Mouse (Mus musculus): ENCODE data around the gene Fam3b. TPM values are rescaled to one million over a fixed set of nuclear protein-coding genes. Genes with fewer than 3 reads are reported as not detected.

The Fam3b gene
- total RNA-seq, 1 experiment from 2014 or later, result not detected

DNA sequence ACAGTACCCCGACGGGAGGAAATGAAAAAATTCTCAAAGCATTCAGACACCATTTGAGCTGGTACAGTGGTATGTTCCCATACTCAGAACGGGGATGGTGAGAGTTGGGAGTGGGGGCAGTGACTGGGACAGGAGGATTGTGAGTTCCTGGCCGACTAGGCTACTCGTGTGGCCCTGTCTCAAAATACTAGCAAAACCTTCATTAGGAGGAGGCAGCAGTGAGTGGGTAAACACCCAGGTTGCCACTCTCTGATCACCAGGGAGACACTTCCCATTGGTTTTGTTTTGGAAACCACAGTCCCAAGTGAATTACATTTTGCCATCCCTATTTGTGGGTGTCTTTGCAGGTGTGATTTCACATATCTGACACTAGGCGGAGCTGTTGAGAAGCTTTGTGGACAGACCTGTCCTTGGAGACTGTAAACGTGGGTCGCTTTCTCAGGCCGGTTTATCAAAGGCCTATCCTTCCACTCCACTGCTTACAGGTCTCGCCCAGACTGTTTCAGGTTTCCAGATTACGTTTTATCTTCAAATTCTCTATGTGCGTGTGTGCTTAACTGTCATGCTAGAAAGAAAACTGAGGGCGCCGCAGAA, 70.8 kb downstream of the Fam3b start:
- ATAC-seq (replicated peaks in 1 of 2; ENCODE audit: insufficient read depth in 1 of 2, low FRiP score in 2 of 2, low TSS enrichment in 1 of 2, low read depth in 1 of 2, poor library complexity in 2 of 2, severe bottlenecking in 2 of 2), result peak; percentile 80 to 82

- no peak for ATAC-seq (replicated peaks in 1 of 2; ENCODE audit: insufficient read depth in 1 of 2, low FRiP score in 2 of 2, low TSS enrichment in 1 of 2, low read depth in 1 of 2, poor library complexity in 2 of 2, severe bottlenecking in 2 of 2)
Measured at GRCm38 (mm10) chr16:97441967-97442366, 72.6 kb downstream of the Fam3b start.

- ATAC-seq (replicated peaks in 1 of 2; ENCODE audit: insufficient read depth in 1 of 2, low FRiP score in 2 of 2, low TSS enrichment in 1 of 2, low read depth in 1 of 2, poor library complexity in 2 of 2, severe bottlenecking in 2 of 2), result no peak
Measured at GRCm38 (mm10) chr16:97438191-97438590, 76.4 kb downstream of the Fam3b start.

DNA sequence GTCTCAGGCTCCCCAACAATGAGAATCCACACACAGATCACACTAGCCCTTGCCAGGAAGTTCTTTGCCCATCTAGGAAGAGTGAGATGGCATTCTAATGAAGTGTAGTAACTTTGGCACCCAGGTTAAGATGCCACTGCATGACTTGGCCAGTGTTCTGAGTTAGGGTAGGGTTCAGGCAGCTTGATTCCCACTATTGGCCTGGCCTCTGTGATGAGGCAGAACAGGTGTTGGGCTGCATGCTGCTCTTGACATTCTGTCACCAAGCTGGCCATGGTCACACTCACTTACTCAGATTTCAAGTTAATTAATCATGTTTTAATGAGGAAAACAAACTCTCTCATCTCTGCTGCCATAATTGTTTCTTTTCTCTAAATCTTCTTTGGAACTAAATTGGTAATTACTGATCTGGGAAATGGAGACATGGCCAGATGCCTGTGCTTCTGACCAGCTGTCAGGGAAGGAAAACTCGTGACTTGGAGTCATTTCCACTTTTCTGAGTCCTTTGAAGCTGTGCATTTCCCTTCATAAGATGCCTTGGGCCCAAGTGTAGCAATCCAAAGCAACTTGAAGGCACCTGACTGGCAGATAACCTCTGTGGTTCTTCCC, 77.1 kb downstream of the Fam3b start:
- no peak for ATAC-seq (replicated peaks in 1 of 2; ENCODE audit: insufficient read depth in 1 of 2, low FRiP score in 2 of 2, low TSS enrichment in 1 of 2, low read depth in 1 of 2, poor library complexity in 2 of 2, severe bottlenecking in 2 of 2)

DNA sequence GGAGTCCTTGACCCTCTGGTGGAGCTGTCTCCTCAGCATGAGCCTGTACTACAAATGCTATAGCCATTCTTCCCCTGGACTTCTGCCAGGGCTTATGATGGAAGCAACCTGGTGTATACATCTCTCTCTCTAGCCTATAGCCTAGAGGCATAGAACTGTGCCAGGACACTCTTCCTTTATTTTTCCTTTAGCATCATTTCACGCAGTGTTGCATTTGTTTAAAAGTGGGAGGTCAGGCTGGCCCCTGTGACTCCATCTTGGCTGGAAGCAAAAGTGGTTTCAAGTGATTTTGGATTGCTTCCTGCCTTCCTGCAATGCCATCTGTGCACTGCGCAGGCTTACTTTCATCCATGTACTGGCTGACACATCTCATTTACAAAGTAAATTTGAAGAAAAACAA, 80.4 kb downstream of the Fam3b start:
- no peak for ATAC-seq (replicated peaks in 1 of 2; ENCODE audit: insufficient read depth in 1 of 2, low FRiP score in 2 of 2, low TSS enrichment in 1 of 2, low read depth in 1 of 2, poor library complexity in 2 of 2, severe bottlenecking in 2 of 2)

GRCm38 (mm10) chr16:97431328-97431727, 83.3 kb downstream of the Fam3b start:
- peak in 1 of 2 experiments; percentile 42; a peak in 2 of 4 replicates for ATAC-seq (replicated peaks in 1 of 2; ENCODE audit: insufficient read depth in 1 of 2, low FRiP score in 2 of 2, low TSS enrichment in 1 of 2, low read depth in 1 of 2, poor library complexity in 2 of 2, severe bottlenecking in 2 of 2)

- no peak for ATAC-seq (replicated peaks in 1 of 2; ENCODE audit: insufficient read depth in 1 of 2, low FRiP score in 2 of 2, low TSS enrichment in 1 of 2, low read depth in 1 of 2, poor library complexity in 2 of 2, severe bottlenecking in 2 of 2)
Measured at GRCm38 (mm10) chr16:97430091-97430490, 84.5 kb downstream of the Fam3b start.

GRCm38 (mm10) chr16:97428026-97428425, 86.6 kb downstream of the Fam3b start:
- no peak for ATAC-seq (replicated peaks in 1 of 2; ENCODE audit: insufficient read depth in 1 of 2, low FRiP score in 2 of 2, low TSS enrichment in 1 of 2, low read depth in 1 of 2, poor library complexity in 2 of 2, severe bottlenecking in 2 of 2)

DNA sequence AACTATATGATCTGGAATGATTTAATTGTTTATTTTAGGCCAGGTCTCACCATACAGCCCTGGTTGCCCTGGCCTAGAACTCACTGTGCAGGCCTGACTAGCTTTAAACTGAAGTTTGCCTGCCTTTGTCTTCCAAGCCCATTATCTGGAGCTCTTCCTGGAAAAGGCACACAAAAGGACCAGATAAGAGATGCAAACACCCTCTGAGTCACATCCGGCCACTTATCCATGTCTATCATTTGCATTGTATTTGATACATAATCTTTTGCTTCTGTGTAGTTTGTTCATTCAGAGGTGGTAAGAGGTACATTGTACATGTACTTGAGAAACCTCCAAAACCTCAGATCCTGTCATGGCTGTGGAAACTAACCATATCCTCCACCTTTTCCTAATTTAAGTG, 91.0 kb downstream of the Fam3b start:
- ATAC-seq (replicated peaks in 1 of 2; ENCODE audit: insufficient read depth in 1 of 2, low FRiP score in 2 of 2, low TSS enrichment in 1 of 2, low read depth in 1 of 2, poor library complexity in 2 of 2, severe bottlenecking in 2 of 2), result no peak

DNA sequence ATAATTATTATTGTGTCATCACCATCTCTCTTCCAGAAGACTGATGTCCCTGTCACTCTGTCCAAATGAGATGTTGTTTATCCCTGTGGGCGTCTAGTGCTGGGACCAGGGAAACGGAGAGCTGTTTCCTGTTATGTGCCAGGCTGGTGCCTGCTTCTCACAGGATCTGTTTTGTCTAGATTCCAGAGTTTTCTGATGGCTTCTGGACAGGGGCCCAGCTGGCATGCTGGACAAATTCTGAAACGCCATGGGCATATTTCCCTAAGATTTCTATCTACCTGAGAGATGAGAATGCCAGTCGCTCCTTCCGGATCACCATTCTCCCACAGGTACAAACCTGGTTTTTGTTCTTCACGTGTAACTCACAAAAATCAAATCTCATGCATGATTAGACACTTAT, 92.9 kb downstream of the Fam3b start:
- ATAC-seq (replicated peaks in 1 of 2; ENCODE audit: insufficient read depth in 1 of 2, low FRiP score in 2 of 2, low TSS enrichment in 1 of 2, low read depth in 1 of 2, poor library complexity in 2 of 2, severe bottlenecking in 2 of 2), result no peak

Other genes with a start within 250 kb of the Fam3b start
- gene Bace2, start 158.1 kb downstream of the Fam3b start, total RNA-seq (2017), result 0.06 TPM in 1 of 2 replicates, not detected in the other
- 7.1 and 28.8 TPM in 2 replicates for gene Mx1, start 51.9 kb downstream of the Fam3b start, total RNA-seq (2017)
- gene Tmprss2, start 96.4 kb upstream of the Fam3b start, total RNA-seq (2017), result 0.13 TPM in 1 of 2 replicates, not detected in the other
- not detected in 2 replicates for gene Ripk4, start 249.0 kb upstream of the Fam3b start, total RNA-seq (2017)

Measured in hematopoietic stem cell, adult 5-6 weeks (primary cell).